Mouse (Mus musculus) limb, embryonic 14.5 days (tissue): ENCODE data around the gene Vpreb3. TPM values are rescaled to one million over a fixed set of nuclear protein-coding genes. Genes with fewer than 3 reads are reported as not detected.
A peak's percentile ranks its signal among the peaks of the same experiment; 100 is the strongest.

Source experiments
- ATAC-seq: fragments of 200-750 bp; cut with Nextera tagmentation; 2 replicates; pipeline ENCODE4 v1.8.0; 2017; ENCODE audit warnings: low read depth, moderate number of reproducible peaks, moderate TSS enrichment; ENCODE audit not compliant: low FRiP score
- DNase-seq: peaks from one replicate; pipeline ENCODE4 v3.0.0-alpha.2; 2015; ENCODE audit warnings: low spot score
- H3K27ac ChIP-seq: fragments of 300-500 bp; sonication (generic); replicated peaks from 2 replicates; pipeline ENCODE4 v1.5.1; 2014; ENCODE audit warnings: low read depth, mild to moderate bottlenecking, low read length, moderate library complexity, mixed read lengths
- H3K27me3 ChIP-seq: fragments of 300-500 bp; sonication (generic); 2 replicates; pipeline ENCODE4 v1.6.1; 2014; ENCODE audit warnings: low read length, mixed read lengths; ENCODE audit not compliant: control insufficient read depth, insufficient read depth
- H3K36me3 ChIP-seq: fragments of 300-500 bp; sonication (generic); 2 replicates; pipeline ENCODE4 v1.6.1; 2014; ENCODE audit warnings: mild to moderate bottlenecking, low read length, moderate library complexity, mixed read lengths; ENCODE audit not compliant: control insufficient read depth, insufficient read depth
- H3K4me1 ChIP-seq: fragments of 300-500 bp; sonication (generic); 2 replicates; pipeline ENCODE4 v1.6.1; 2014; ENCODE audit warnings: antibody characterized with exemption, low read length, mixed read lengths; ENCODE audit not compliant: control insufficient read depth, insufficient read depth
- H3K4me2 ChIP-seq: fragments of 300-500 bp; sonication (generic); replicated peaks from 2 replicates; pipeline ENCODE4 v1.6.1; 2014; ENCODE audit warnings: low read depth, mild to moderate bottlenecking, low read length, moderate library complexity; ENCODE audit not compliant: severe bottlenecking
- H3K4me3 ChIP-seq: fragments of 300-500 bp; sonication (generic); replicated peaks from 2 replicates; pipeline ENCODE4 v1.5.1; 2014; ENCODE audit warnings: low read length
- H3K9ac ChIP-seq: fragments of 300-500 bp; sonication (generic); 2 replicates; pipeline ENCODE4 v1.6.1; 2014; ENCODE audit warnings: mild to moderate bottlenecking, low read depth, low read length, moderate library complexity; ENCODE audit not compliant: severe bottlenecking
- H3K9me3 ChIP-seq: fragments of 300-500 bp; sonication (generic); 2 replicates; pipeline ENCODE4 v1.6.1; 2016; ENCODE audit warnings: low read length; ENCODE audit not compliant: control insufficient read depth
- POLR2A ChIP-seq: fragments of 200-500 bp; IDR thresholded peaks from 2 replicates; pipeline ENCODE4 v1.8.0; 2012; ENCODE audit warnings: inconsistent platforms, mild to moderate bottlenecking, moderate library complexity, borderline replicate concordance; ENCODE audit not compliant: insufficient read depth, insufficient read length; ENCODE audit errors: extremely low read depth
- WGBS: fragments of 180-500 bp; shearing (Covaris S2); extraction: QIAGEN DNeasy Blood & Tissue Kit; methylation state at CpG from one replicate; pipeline ENCODE4 v1.1.7; 2014; 5-methylcytosine and 5-hydroxymethylcytosine counted together
- polyA plus RNA-seq, 2 experiments: library from polyadenylated mRNA; depleted of rRNA in 1 of 2; stranded (reverse) in 1 of 2; unstranded in 1 of 2; fragments of >200 nt; fragmentation: Nextera tagmentation in 1 of 2; extraction: Ambion mirVana in 1 of 2; gene quantifications; 2 replicates each; pipeline versions ENCODE4 v1.2.1 to v1.2.3; 2012 to 2014

The Vpreb3 gene
- polyA plus RNA-seq, 2 experiments: 0.15 to 0.76 TPM

- no peak for ATAC-seq
- H3K36me3 ChIP-seq: no peaks in the 10 kb centered on the region
- no peak overlapping the region for H3K4me3 ChIP-seq
- no peaks in the 10 kb centered on the region for H3K4me1 ChIP-seq
- 94% methylated on average over 7 of the region's 7 CpGs for WGBS
- H3K27ac ChIP-seq: no peak overlapping the region
- no peak overlapping the region for H3K9ac ChIP-seq
- no peaks in the 10 kb centered on the region; the same call in 1 of the 2 replicates for H3K27me3 ChIP-seq
- no peak overlapping the region for H3K4me2 ChIP-seq
- H3K9me3 ChIP-seq: no peaks in the 10 kb centered on the region
- DNase-seq: no peak
- no peak for TF ChIP-seq POLR2A
These were observed 2.4 kb downstream of the Vpreb3 start for GRCm38 (mm10) chr10:75945213-75945612.

- TF ChIP-seq POLR2A: no peak
- Histone ChIP-seq H3K9me3 (no peaks in the 10 kb centered on the region), H3K4me3 (no peak overlapping the region), H3K27me3 (no peaks in the 10 kb centered on the region; the same call in 1 of the 2 replicates), H3K4me2 (no peak overlapping the region), H3K27ac (no peak overlapping the region), H3K4me1 (0 out of 2 replicates have a peak, but pooled peaks cover 3% of the 10 kb centered on the region), H3K9ac (no peak overlapping the region), H3K36me3 (no peaks in the 10 kb centered on the region)
- no peak for DNase-seq
- ATAC-seq: no peak
- WGBS: 81% methylated on average over 7 of the region's 7 CpGs
These were observed 3.0 kb downstream of the Vpreb3 start for GRCm38 (mm10) chr10:75945896-75946295.

GRCm38 (mm10) chr10:75948079-75948478 is 5.2 kb downstream of the Vpreb3 start:
- 0 out of 2 replicates have a peak, but pooled peaks cover 3% of the 10 kb centered on the region for H3K4me1 ChIP-seq
- no peak overlapping the region for H3K27ac ChIP-seq
- no peak overlapping the region for H3K4me2 ChIP-seq
- no peaks in the 10 kb centered on the region; the same call in 1 of the 2 replicates for H3K27me3 ChIP-seq
- no peak overlapping the region for H3K4me3 ChIP-seq
- no peak for DNase-seq
- H3K36me3 ChIP-seq: no peaks in the 10 kb centered on the region
- WGBS: 75% methylated on average over 5 of the region's 5 CpGs
- no peak overlapping the region for H3K9ac ChIP-seq
- no peak for ATAC-seq
- H3K9me3 ChIP-seq: no peaks in the 10 kb centered on the region
- no peak for TF ChIP-seq POLR2A

GRCm38 (mm10) chr10:75949053-75950045 is 6.5 kb downstream of the Vpreb3 start:
- WGBS: 81% methylated on average over 22 of the region's 22 CpGs
- H3K9me3 ChIP-seq: no peaks in the 10 kb centered on the region
- no peak for DNase-seq
- no peaks in the 10 kb centered on the region; the same call in 1 of the 2 replicates for H3K27me3 ChIP-seq
- no peak overlapping the region for H3K4me2 ChIP-seq
- H3K36me3 ChIP-seq: no peaks in the 10 kb centered on the region
- no peak overlapping the region for H3K9ac ChIP-seq
- ATAC-seq: no peak
- H3K4me3 ChIP-seq: no peak overlapping the region
- no peak for TF ChIP-seq POLR2A
- H3K4me1 ChIP-seq: 0 out of 2 replicates have a peak, but pooled peaks cover 3% of the 10 kb centered on the region
- no peak overlapping the region for H3K27ac ChIP-seq

GRCm38 (mm10) chr10:75950791-75951210 is 7.9 kb downstream of the Vpreb3 start:
- DNase-seq (no peak), ATAC-seq (peak; percentile 35; the same call in 1 of the 2 replicates)
- Histone ChIP-seq H3K4me1 (0 out of 2 replicates have a peak, but pooled peaks cover 3% of the 10 kb centered on the region), H3K36me3 (no peaks in the 10 kb centered on the region), H3K27ac (no peak overlapping the region), H3K9me3 (no peaks in the 10 kb centered on the region), H3K27me3 (no peaks in the 10 kb centered on the region; the same call in 1 of the 2 replicates), H3K4me3 (peak overlapping the region; percentile 34), H3K9ac (peak overlapping the region; percentile 57), H3K4me2 (peak overlapping the region; percentile 75)
- WGBS: 2% methylated on average over 23 of the region's 23 CpGs
- no peak for TF ChIP-seq POLR2A
